In genomic region chr6:86260322-86261050, GRCm38 (mm10) we compare ENCODE assay signal across 10 mouse cellular contexts.
DNase-seq lines count a peak whose midpoint lies in the region; ATAC-seq and TF ChIP-seq lines count a peak whose summit lies in the region.
"Had no signal": no experiment of that assay in that cellular context is flagged by ENCODE, and none has a peak within 500 bp of the region (broad histone marks: within the 10 kb centered on the region; RNA-seq: fewer than 3 reads in every experiment).

No protein-coding gene starts in this region.

- WGBS in bone marrow, adult 2 months, result 57% methylated on average over 7 of the region's 7 CpGs
- WGBS in limb, embryonic 15.5 days, result 23% methylated on average over 7 of the region's 7 CpGs
- 65% methylated on average over 7 of the region's 7 CpGs for WGBS in hindbrain, embryonic 12.5 days

- TF ChIP-seq POLR2A in bone marrow, adult 2 months (IDR thresholded peaks at IDR 0.05; ENCODE audit: borderline replicate concordance, control insufficient read depth, low read depth, low read length), result no peak

- H3K4me2 ChIP-seq in limb, embryonic 15.5 days, result no peak overlapping the region
- no peak overlapping the region for H3K4me2 ChIP-seq in hindbrain, embryonic 12.5 days (replicated peaks)
- H3K4me2 ChIP-seq: hindbrain, embryonic 14.5 days; midbrain, embryonic 12.5 days had no signal

- H3K9me3 ChIP-seq in limb, embryonic 15.5 days, result no peaks in the 10 kb centered on the region
- H3K9me3 ChIP-seq in hindbrain, embryonic 12.5 days (replicated peaks), result no peaks in the 10 kb centered on the region
- H3K9me3 ChIP-seq: midbrain, embryonic 12.5 days had no signal

- peak; percentile 3 for DNase-seq in heart, adult 8-10 months (ENCODE audit: low spot score)
- DNase-seq in heart, adult 18-20 months, result no peak
- DNase-seq in B cell, adult 2 months, result peak; percentile 40 to 49
- no peak for DNase-seq in MN1 (ENCODE audit: low spot score)
- no peak for DNase-seq in layer of hippocampus, adult 9-10 months (ENCODE audit: low spot score)

- no peak overlapping the region for H3K4me3 ChIP-seq in bone marrow, adult 2 months (replicated peaks; ENCODE audit: control insufficient read depth, low read depth, low read length)
- H3K4me3 ChIP-seq in limb, embryonic 15.5 days, result no peak overlapping the region
- no peak overlapping the region for H3K4me3 ChIP-seq in hindbrain, embryonic 12.5 days
- H3K4me3 ChIP-seq: midbrain, embryonic 12.5 days had no signal

- TF ChIP-seq CTCF in bone marrow, adult 2 months (IDR thresholded peaks at IDR 0.05; ENCODE audit: control insufficient read depth, insufficient read depth, low read length), result peak; percentile 32; the same call in 1 of the 2 replicates

- H3K27me3 ChIP-seq in limb, embryonic 15.5 days, result no peaks in the 10 kb centered on the region
- no peaks in the 10 kb centered on the region for H3K27me3 ChIP-seq in hindbrain, embryonic 12.5 days
- H3K27me3 ChIP-seq: midbrain, embryonic 12.5 days had no signal

- H3K36me3 ChIP-seq in limb, embryonic 15.5 days, result no peaks in the 10 kb centered on the region
- H3K36me3 ChIP-seq in hindbrain, embryonic 12.5 days, result no peaks in the 10 kb centered on the region
- H3K36me3 ChIP-seq: midbrain, embryonic 12.5 days had no signal

- peak; percentile 68; the same call in 1 of the 2 replicates for ATAC-seq in limb, embryonic 15.5 days (ENCODE audit: insufficient number of reproducible peaks, low FRiP score, low TSS enrichment, low read depth)
- ATAC-seq in hindbrain, embryonic 12.5 days (ENCODE audit: low FRiP score), result no peak

- H3K27ac ChIP-seq in bone marrow, adult 2 months (ENCODE audit: control insufficient read depth, insufficient read depth, low read depth, low read length, poor library complexity), result no peak overlapping the region
- 0 out of 2 replicates have a peak overlapping the region, but pooled peaks have one; percentile 33 for H3K27ac ChIP-seq in limb, embryonic 15.5 days
- H3K27ac ChIP-seq in hindbrain, embryonic 12.5 days, result no peak overlapping the region
- H3K27ac ChIP-seq: hindbrain, embryonic 14.5 days; midbrain, embryonic 12.5 days had no signal

- no peak overlapping the region for H3K9ac ChIP-seq in limb, embryonic 15.5 days
- H3K9ac ChIP-seq in hindbrain, embryonic 12.5 days, result no peak overlapping the region
- H3K9ac ChIP-seq: hindbrain, embryonic 14.5 days; midbrain, embryonic 12.5 days had no signal

- H3K4me1 ChIP-seq in bone marrow, adult 2 months (ENCODE audit: control insufficient read depth, insufficient read depth, low read length), result no peaks in the 10 kb centered on the region
- peaks cover 15% of the 10 kb centered on the region for H3K4me1 ChIP-seq in limb, embryonic 15.5 days
- H3K4me1 ChIP-seq in hindbrain, embryonic 12.5 days, result 0 out of 2 replicates have a peak, but pooled peaks cover 6% of the 10 kb centered on the region
- H3K4me1 ChIP-seq: midbrain, embryonic 12.5 days had no signal

Comparison
In these comparisons a context has a peak if more than half of its experiments do, and no peak if none do; other contexts are left out.
1. DNase-seq: peak in heart, adult 8-10 months (single experiment) and B cell, adult 2 months (2 of 2); none in heart, adult 18-20 months (0 of 2), MN1 (single experiment) and layer of hippocampus, adult 9-10 months (single experiment).